Mouse (Mus musculus) heart, embryonic 11.5 days (tissue): ENCODE measurements around the gene Kcnj2. TPM values are rescaled to one million over a fixed set of nuclear protein-coding genes. Genes with fewer than 3 reads are reported as not detected.

Experiments used
- ATAC-seq: fragments of 200-750 bp; cut with Nextera tagmentation; replicated peaks from 2 replicates; pipeline ENCODE4 v1.8.0; 2017; ENCODE audit warnings: moderate library complexity; ENCODE audit not compliant: insufficient number of reproducible peaks, low FRiP score, low TSS enrichment
- H3K27ac ChIP-seq: fragments of 300-500 bp; sonication (generic); 2 replicates; pipeline ENCODE4 v1.5.1; 2014; ENCODE audit warnings: mild to moderate bottlenecking, low read depth, low read length
- H3K27me3 ChIP-seq: fragments of 300-500 bp; sonication (generic); 2 replicates; pipeline ENCODE4 v1.6.1; 2014; ENCODE audit warnings: mild to moderate bottlenecking, low read length, mixed read lengths; ENCODE audit not compliant: control insufficient read depth, insufficient read depth
- H3K36me3 ChIP-seq: fragments of 300-500 bp; sonication (generic); 2 replicates; pipeline ENCODE4 v1.6.1; 2014; ENCODE audit warnings: mild to moderate bottlenecking, low read length, moderate library complexity, mixed read lengths; ENCODE audit not compliant: control insufficient read depth, insufficient read depth
- H3K4me1 ChIP-seq: fragments of 300-500 bp; sonication (generic); 2 replicates; pipeline ENCODE4 v1.6.1; 2014; ENCODE audit warnings: low read length; ENCODE audit not compliant: control insufficient read depth, insufficient read depth
- H3K4me2 ChIP-seq: fragments of 300-500 bp; sonication (generic); 2 replicates; pipeline ENCODE4 v1.6.1; 2014; ENCODE audit warnings: mild to moderate bottlenecking, moderate library complexity
- H3K4me3 ChIP-seq: fragments of 300-500 bp; sonication (generic); 2 replicates; pipeline ENCODE4 v1.5.1; 2014; ENCODE audit warnings: low read depth, low read length
- H3K9ac ChIP-seq: fragments of 300-500 bp; sonication (generic); 2 replicates; pipeline ENCODE4 v1.6.1; 2014; ENCODE audit warnings: mild to moderate bottlenecking, low read depth, low read length, moderate library complexity
- H3K9me3 ChIP-seq: fragments of 300-500 bp; sonication (generic); replicated peaks from 2 replicates; pipeline ENCODE4 v1.6.1; 2016; ENCODE audit warnings: low read length; ENCODE audit not compliant: control insufficient read depth
- WGBS: fragments of 180-500 bp; shearing (Covaris S2); extraction: QIAGEN DNeasy Blood & Tissue Kit; methylation state at CpG from one replicate; pipeline ENCODE4 v1.1.7; 2014; ENCODE audit not compliant: insufficient replicate concordance; 5-methylcytosine and 5-hydroxymethylcytosine counted together
- polyA plus RNA-seq: library from polyadenylated mRNA; unstranded; fragments of >200 nt; fragmentation: Nextera tagmentation; extraction: Ambion mirVana; gene quantifications from 2 replicates; pipeline ENCODE4 v1.2.1, GENCODE M21; 2014

Kcnj2 gene
- polyA plus RNA-seq, 1 experiment from 2014 or later = 1.0 TPM

DNA sequence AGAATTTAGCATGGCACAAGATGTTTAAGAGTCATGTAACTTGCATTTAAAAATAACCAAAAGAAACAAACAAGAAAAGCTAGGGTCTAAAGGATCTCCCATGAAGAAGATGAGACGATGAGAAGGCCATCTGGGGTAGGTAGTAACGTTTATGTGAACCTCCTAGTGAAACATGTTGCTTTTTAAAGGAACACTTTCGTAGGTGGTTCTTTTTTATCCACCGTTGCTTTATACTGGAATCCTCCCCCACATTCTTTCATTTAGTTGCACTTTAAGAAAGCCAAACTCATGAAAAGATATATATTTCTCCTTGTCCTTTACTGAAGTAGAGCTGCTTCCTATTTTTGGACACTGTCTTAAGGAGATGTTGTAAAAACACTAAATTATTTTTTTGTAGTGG is 34.7 kb downstream of the Kcnj2 start:
- no peak overlapping the region for H3K27ac ChIP-seq
- H3K9me3 ChIP-seq = no peaks in the 10 kb centered on the region
- no peak for ATAC-seq
- H3K4me3 ChIP-seq = no peak overlapping the region
- 79% methylated on average over 4 of the region's 4 CpGs for WGBS
- H3K4me1 ChIP-seq = no peaks in the 10 kb centered on the region
- H3K9ac ChIP-seq = no peak overlapping the region
- H3K36me3 ChIP-seq = no peaks in the 10 kb centered on the region
- no peak overlapping the region for H3K4me2 ChIP-seq
- no peaks in the 10 kb centered on the region for H3K27me3 ChIP-seq

DNA sequence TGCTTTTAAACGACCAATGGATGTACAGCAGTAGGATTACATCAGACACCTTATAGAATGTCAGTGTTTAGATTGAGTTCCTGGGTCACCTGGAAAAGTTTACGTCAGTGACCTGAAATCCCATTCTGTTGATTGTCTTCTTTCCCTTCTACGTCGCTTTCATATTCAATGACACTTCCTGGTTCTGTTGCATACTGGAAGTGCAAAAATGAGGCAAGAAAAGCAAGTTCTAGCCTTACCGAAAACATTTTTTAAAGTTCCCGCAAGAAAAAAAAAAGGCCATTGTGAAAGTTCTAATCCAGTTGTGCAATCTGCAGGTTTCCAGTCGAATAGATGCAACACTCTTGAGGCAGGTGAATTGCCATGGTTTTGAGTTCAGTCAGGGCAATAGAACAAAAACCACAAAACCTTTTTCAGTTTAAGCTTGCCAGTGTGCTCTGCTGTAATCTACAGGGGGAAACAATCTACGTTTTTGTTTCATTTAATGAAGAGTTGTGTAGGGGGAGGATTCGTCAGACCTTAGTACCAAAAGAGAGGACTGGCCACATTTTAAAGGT is 35.7 kb downstream of the Kcnj2 start:
- Histone ChIP-seq H3K4me1 (no peaks in the 10 kb centered on the region), H3K27ac (no peak overlapping the region), H3K4me3 (no peak overlapping the region), H3K9me3 (no peaks in the 10 kb centered on the region), H3K27me3 (no peaks in the 10 kb centered on the region), H3K4me2 (no peak overlapping the region), H3K36me3 (no peaks in the 10 kb centered on the region), H3K9ac (no peak overlapping the region)
- ATAC-seq = no peak
- WGBS = 79% methylated on average over 9 of the region's 9 CpGs

DNA sequence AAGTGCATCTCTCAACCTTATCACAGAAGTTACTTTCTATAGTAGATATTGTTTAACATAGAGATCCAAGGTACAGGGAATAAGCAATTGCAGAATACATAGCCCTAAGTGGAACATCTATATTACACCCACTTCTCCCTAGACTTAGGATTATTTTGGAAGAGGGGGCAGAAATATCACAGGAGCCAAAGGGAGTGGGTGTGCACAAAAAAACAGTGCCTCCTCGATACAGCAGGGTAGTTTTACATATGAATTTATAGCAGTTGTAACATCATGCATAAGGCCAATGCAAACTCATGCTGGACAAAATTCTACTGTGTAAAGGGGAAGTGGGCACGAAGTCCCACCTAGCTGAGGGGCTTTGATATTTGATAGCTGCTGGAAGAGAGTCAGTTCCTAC is 38.5 kb downstream of the Kcnj2 start:
- H3K4me3 ChIP-seq = no peak overlapping the region
- no peak overlapping the region for H3K27ac ChIP-seq
- no peak for ATAC-seq
- H3K27me3 ChIP-seq = no peaks in the 10 kb centered on the region
- H3K36me3 ChIP-seq = no peaks in the 10 kb centered on the region
- H3K4me1 ChIP-seq = no peaks in the 10 kb centered on the region
- no peak overlapping the region for H3K4me2 ChIP-seq
- H3K9ac ChIP-seq = no peak overlapping the region
- WGBS = 70% methylated on average over 2 of the region's 2 CpGs
- H3K9me3 ChIP-seq = no peaks in the 10 kb centered on the region

DNA sequence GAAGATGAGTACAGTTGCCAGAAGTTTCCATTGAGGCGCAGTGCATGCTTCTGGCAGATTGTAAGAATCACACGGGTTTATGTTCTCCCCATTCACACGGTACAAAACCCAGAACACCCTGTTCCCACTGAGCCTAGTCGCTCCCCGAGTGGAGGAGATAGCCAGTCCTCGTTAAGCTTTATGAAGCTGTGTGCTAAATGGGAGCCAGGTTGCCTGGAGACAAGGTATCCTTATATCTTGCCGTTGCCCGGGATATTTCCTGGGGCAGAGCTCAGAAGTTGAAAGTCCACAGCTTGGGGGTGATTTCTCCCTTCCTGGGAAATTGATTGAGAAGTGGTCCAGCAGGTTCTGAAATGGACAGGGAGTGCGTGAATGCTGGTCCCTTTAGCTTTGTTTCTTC is 42.2 kb downstream of the Kcnj2 start:
- no peak overlapping the region for H3K4me3 ChIP-seq
- no peak overlapping the region for H3K9ac ChIP-seq
- H3K9me3 ChIP-seq = no peaks in the 10 kb centered on the region
- H3K27ac ChIP-seq = no peak overlapping the region
- no peaks in the 10 kb centered on the region for H3K27me3 ChIP-seq
- no peaks in the 10 kb centered on the region for H3K36me3 ChIP-seq
- WGBS = 71% methylated on average over 9 of the region's 9 CpGs
- ATAC-seq = no peak
- no peak overlapping the region for H3K4me2 ChIP-seq
- H3K4me1 ChIP-seq = 0 out of 2 replicates have a peak, but pooled peaks cover 2% of the 10 kb centered on the region

DNA sequence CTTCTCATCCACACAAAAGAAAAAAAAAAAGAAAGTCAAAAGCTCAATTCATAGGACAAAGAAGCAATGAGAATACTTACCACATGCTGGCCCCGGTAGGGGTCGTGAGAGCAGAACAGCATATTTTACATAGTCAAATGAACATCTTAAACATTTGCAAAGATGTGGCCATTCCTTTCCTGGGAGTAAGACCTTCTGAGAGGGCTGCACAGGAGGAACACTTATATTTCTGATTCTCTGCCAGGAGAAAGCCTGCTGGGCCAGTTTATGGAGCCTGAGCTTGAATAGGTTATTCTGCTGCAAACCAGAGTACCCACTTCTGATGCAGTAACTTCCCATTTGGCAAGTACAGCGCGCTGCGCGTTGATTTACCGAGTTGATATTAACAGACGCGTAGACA is 55.5 kb downstream of the Kcnj2 start:
- no peaks in the 10 kb centered on the region for H3K4me1 ChIP-seq
- no peak overlapping the region for H3K4me2 ChIP-seq
- H3K27ac ChIP-seq = no peak overlapping the region
- H3K4me3 ChIP-seq = no peak overlapping the region
- H3K9ac ChIP-seq = no peak overlapping the region
- no peaks in the 10 kb centered on the region for H3K36me3 ChIP-seq
- no peaks in the 10 kb centered on the region for H3K9me3 ChIP-seq
- no peak for ATAC-seq
- WGBS = 75% methylated on average over 9 of the region's 9 CpGs
- H3K27me3 ChIP-seq = no peaks in the 10 kb centered on the region

- Histone ChIP-seq H3K27me3 (no peaks in the 10 kb centered on the region), H3K4me1 (no peaks in the 10 kb centered on the region), H3K27ac (no peak overlapping the region), H3K36me3 (no peaks in the 10 kb centered on the region), H3K9me3 (no peaks in the 10 kb centered on the region), H3K4me2 (no peak overlapping the region), H3K4me3 (no peak overlapping the region), H3K9ac (no peak overlapping the region)
- ATAC-seq = no peak
- 33% methylated on average over 4 of the region's 4 CpGs for WGBS
Observed at GRCm38 (mm10) chr11:111123324-111123723, 57.4 kb downstream of the Kcnj2 start.

- Histone ChIP-seq H3K9ac (no peak overlapping the region), H3K9me3 (no peaks in the 10 kb centered on the region), H3K4me1 (no peaks in the 10 kb centered on the region), H3K27me3 (no peaks in the 10 kb centered on the region), H3K4me2 (no peak overlapping the region), H3K36me3 (no peaks in the 10 kb centered on the region), H3K27ac (no peak overlapping the region), H3K4me3 (no peak overlapping the region)
- ATAC-seq = no peak
- 84% methylated on average over 5 of the region's 5 CpGs for WGBS
Observed at GRCm38 (mm10) chr11:111125963-111126362, 60.0 kb downstream of the Kcnj2 start.

Other genes with a start within 250 kb of the Kcnj2 start
- gene Kcnj16, start 98.1 kb upstream of the Kcnj2 start, polyA plus RNA-seq = 0.11 TPM in 1 of 2 replicates, not detected in the other